Mouse (Mus musculus) cerebellum, adult 9-11 months (tissue): ENCODE results near the gene Tmem131l.
"Not testable (repeated sequence)": the region's sequence is repeated elsewhere in the genome, so short reads cannot be mapped to it uniquely, and the experiment has no call there.

Experiments
- DNase-seq: peaks from one replicate; pipeline ENCODE4 v3.0.0; 2022

The Tmem131l gene

GRCm38 (mm10) chr3:83902943-83903342 is 137.0 kb downstream of the Tmem131l start:
- no peak for DNase-seq

GRCm38 (mm10) chr3:83902459-83902858 is 137.5 kb downstream of the Tmem131l start:
- DNase-seq, result no peak

- no peak for DNase-seq
These were observed 139.1 kb downstream of the Tmem131l start for GRCm38 (mm10) chr3:83900756-83901373.

GRCm38 (mm10) chr3:83899556-83899955 is 140.4 kb downstream of the Tmem131l start:
- peak; percentile 17 for DNase-seq

GRCm38 (mm10) chr3:83898246-83898645 is 141.7 kb downstream of the Tmem131l start:
- no peak for DNase-seq

- DNase-seq, result no peak
These were observed 144.2 kb downstream of the Tmem131l start for GRCm38 (mm10) chr3:83895811-83896210.

GRCm38 (mm10) chr3:83895111-83895510 is 144.9 kb downstream of the Tmem131l start:
- DNase-seq, result no peak

- no peak for DNase-seq
These were observed 154.8 kb downstream of the Tmem131l start for GRCm38 (mm10) chr3:83885163-83885562.

- not testable (repeated sequence) for DNase-seq
These were observed 160.5 kb downstream of the Tmem131l start for GRCm38 (mm10) chr3:83879261-83880050.

- no peak for DNase-seq
These were observed 161.2 kb downstream of the Tmem131l start for GRCm38 (mm10) chr3:83878801-83879200.

- no peak for DNase-seq
These were observed 163.7 kb downstream of the Tmem131l start for GRCm38 (mm10) chr3:83876299-83876698.

- not testable (repeated sequence) for DNase-seq
These were observed 164.9 kb downstream of the Tmem131l start for GRCm38 (mm10) chr3:83875078-83875477.

- not testable (repeated sequence) for DNase-seq
These were observed 167.1 kb downstream of the Tmem131l start for GRCm38 (mm10) chr3:83872853-83873252.

- DNase-seq, result not testable (repeated sequence)
These were observed 168.0 kb downstream of the Tmem131l start for GRCm38 (mm10) chr3:83871962-83872361.

- not testable (repeated sequence) for DNase-seq
These were observed 168.4 kb downstream of the Tmem131l start for GRCm38 (mm10) chr3:83871559-83871958.

- DNase-seq, result no peak
These were observed 170.2 kb downstream of the Tmem131l start for GRCm38 (mm10) chr3:83869776-83870175.

GRCm38 (mm10) chr3:83867026-83867425 is 172.9 kb downstream of the Tmem131l start:
- DNase-seq, result not testable (repeated sequence)

- no peak for DNase-seq
These were observed 174.8 kb downstream of the Tmem131l start for GRCm38 (mm10) chr3:83865216-83865615.

GRCm38 (mm10) chr3:83864064-83864548 is 175.9 kb downstream of the Tmem131l start:
- DNase-seq, result no peak

GRCm38 (mm10) chr3:83862956-83863355 is 177.0 kb downstream of the Tmem131l start:
- peak; percentile 6 for DNase-seq

GRCm38 (mm10) chr3:83859595-83859994 is 180.4 kb downstream of the Tmem131l start:
- no peak for DNase-seq

- no peak for DNase-seq
These were observed 180.9 kb downstream of the Tmem131l start for GRCm38 (mm10) chr3:83859071-83859470.

GRCm38 (mm10) chr3:83857621-83858020 is 182.4 kb downstream of the Tmem131l start:
- DNase-seq, result no peak

GRCm38 (mm10) chr3:83855643-83856042 is 184.3 kb downstream of the Tmem131l start:
- DNase-seq, result no peak
